8 mouse cellular contexts compared by ENCODE assay signal in the genomic region with DNA sequence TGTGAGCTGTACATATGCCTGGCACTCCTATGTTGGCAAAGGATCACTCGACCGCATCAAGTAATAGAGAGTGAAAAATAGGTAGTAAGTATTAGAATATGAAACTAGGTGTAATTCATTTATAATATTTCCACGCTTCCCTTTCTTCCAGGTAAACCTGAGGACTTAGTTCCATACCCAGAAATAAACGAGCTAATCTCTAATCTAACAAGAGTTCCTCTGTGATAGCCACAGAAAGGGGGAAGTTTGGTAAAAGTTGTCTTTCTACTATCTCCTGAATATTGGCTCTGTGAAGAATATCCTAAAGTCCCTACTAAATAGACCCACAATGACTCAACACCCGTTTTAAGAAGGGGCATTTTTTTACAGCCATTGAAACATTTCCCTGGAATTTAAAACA. TPM values are rescaled to one million over a fixed set of nuclear protein-coding genes. Genes with fewer than 3 reads are reported as not detected.
A peak's percentile ranks its signal among the peaks of the same experiment; 100 is the strongest.
DNase-seq lines count a peak whose midpoint lies in the region; ATAC-seq and TF ChIP-seq lines count a peak whose summit lies in the region.

No protein-coding gene starts in this region.

- no peak for TF ChIP-seq RAD21 in MEL (IDR thresholded peaks at IDR 0.05; ENCODE audit: low read depth, low read length)

- H3K4me3 ChIP-seq in kidney, adult 2 months (ENCODE audit: insufficient read depth, low read depth, low read length), result peak overlapping the region; percentile 91
- peak overlapping the region; percentile 92 to 97 for H3K4me3 ChIP-seq in MEL (ENCODE audit: control insufficient read depth in 1 of 2, insufficient read depth in 1 of 2, low read depth in 2 of 2, low read length in 2 of 2)
- H3K4me3 ChIP-seq in hindbrain, embryonic 12.5 days, result peak overlapping the region; percentile 83
- H3K4me3 ChIP-seq in midbrain, embryonic 11.5 days (ENCODE audit: low read depth, low read length), result peak overlapping the region; percentile 86

- no peak for TF ChIP-seq POLR2A in kidney, adult 2 months (IDR thresholded peaks at IDR 0.05; ENCODE audit: low read depth, low read length)
- TF ChIP-seq POLR2A in MEL (IDR thresholded peaks at IDR 0.05; ENCODE audit: control insufficient read depth in 1 of 2, insufficient read depth in 1 of 2, low read depth in 1 of 2, low read length in 2 of 2, poor library complexity in 1 of 2), result no peak

- no peaks in the 10 kb centered on the region for H3K27me3 ChIP-seq in kidney, adult 2 months (replicated peaks; ENCODE audit: control insufficient read depth, insufficient read depth, low read length)
- no peaks in the 10 kb centered on the region for H3K27me3 ChIP-seq in MEL (ENCODE audit: control insufficient read depth in 1 of 2, insufficient read depth in 2 of 2, low read length in 2 of 2)
- no peaks in the 10 kb centered on the region for H3K27me3 ChIP-seq in hindbrain, embryonic 12.5 days
- H3K27me3 ChIP-seq in midbrain, embryonic 11.5 days (ENCODE audit: control insufficient read depth, insufficient read depth, low read length), result no peaks in the 10 kb centered on the region

- peaks cover 37% of the 10 kb centered on the region for H3K79me2 ChIP-seq in MEL (ENCODE audit: control insufficient read depth, insufficient read depth, low read length, poor library complexity)

- H3K9me3 ChIP-seq in MEL (replicated peaks; ENCODE audit: insufficient read depth, low read length), result no peaks in the 10 kb centered on the region
- no peaks in the 10 kb centered on the region for H3K9me3 ChIP-seq in hindbrain, embryonic 12.5 days (replicated peaks)
- no peaks in the 10 kb centered on the region for H3K9me3 ChIP-seq in midbrain, embryonic 11.5 days (ENCODE audit: control insufficient read depth, low read length)

- no peak for DNase-seq in kidney, adult 2 months
- no peak for DNase-seq in kidney, postnatal 10 days
- peak; percentile 67 for DNase-seq in MEL (ENCODE audit: low read depth, low spot score)
- no peak for DNase-seq in midbrain, embryonic 11.5 days (ENCODE audit: low spot score, missing footprints)
- no peak for DNase-seq in adrenal gland, postnatal 4 days (ENCODE audit: low spot score in 2 of 2)
- no peak for DNase-seq in ovary, postnatal 10 days (ENCODE audit: low spot score)
- DNase-seq in thymus, adult 18-20 months, result no peak

- no peaks in the 10 kb centered on the region; the same call in 1 of the 2 replicates for H3K36me3 ChIP-seq in kidney, adult 2 months (ENCODE audit: control insufficient read depth, insufficient read depth, low read length)
- H3K36me3 ChIP-seq in MEL (ENCODE audit: control insufficient read depth in 1 of 2, insufficient read depth in 2 of 2, low read length in 2 of 2), result peaks cover 2 to 28% of the 10 kb centered on the region in 2 experiments; a peak in 3 of 4 replicates
- no peaks in the 10 kb centered on the region for H3K36me3 ChIP-seq in hindbrain, embryonic 12.5 days
- H3K36me3 ChIP-seq in midbrain, embryonic 11.5 days (ENCODE audit: control insufficient read depth, insufficient read depth, low read length), result no peaks in the 10 kb centered on the region

- no peak for TF ChIP-seq CTCF in kidney, adult 2 months (conservative IDR thresholded peaks at IDR 0.05; ENCODE audit: insufficient read depth, insufficient read length, low read depth, low read length)
- no peak for TF ChIP-seq CTCF in MEL (IDR thresholded peaks at IDR 0.05 in 2 of 3, conservative IDR thresholded peaks at IDR 0.05 in 1 of 3; ENCODE audit: control insufficient read depth in 1 of 3, insufficient read depth in 1 of 3, low read depth in 2 of 3, low read length in 3 of 3, poor library complexity in 1 of 3, severe bottlenecking in 1 of 3)

- ATAC-seq in hindbrain, embryonic 12.5 days (ENCODE audit: low FRiP score), result no peak
- no peak for ATAC-seq in midbrain, embryonic 11.5 days (ENCODE audit: low FRiP score)

- peaks cover 6% of the 10 kb centered on the region; the same call in 1 of the 2 replicates for H3K4me1 ChIP-seq in kidney, adult 2 months (ENCODE audit: control insufficient read depth, insufficient read depth, low read length)
- peaks cover 8 to 9% of the 10 kb centered on the region in 2 experiments for H3K4me1 ChIP-seq in MEL (ENCODE audit: control insufficient read depth in 1 of 2, insufficient read depth in 2 of 2, low read length in 2 of 2)
- H3K4me1 ChIP-seq in hindbrain, embryonic 12.5 days, result peaks cover 16% of the 10 kb centered on the region
- H3K4me1 ChIP-seq in midbrain, embryonic 11.5 days (ENCODE audit: control insufficient read depth, insufficient read depth, low read length), result peaks cover 12% of the 10 kb centered on the region

- WGBS in kidney, adult 2 months, result 43% methylated on average over 5 of the region's 5 CpGs
- WGBS in hindbrain, embryonic 12.5 days, result 62% methylated on average over 5 of the region's 5 CpGs
- 59% methylated on average over 5 of the region's 5 CpGs for WGBS in midbrain, embryonic 11.5 days

- peak; percentile 72 to 77 for TF ChIP-seq EP300 in MEL (IDR thresholded peaks at IDR 0.05; ENCODE audit: low read depth in 1 of 2, low read length in 2 of 2)

- peak overlapping the region; percentile 80 for H3K9ac ChIP-seq in MEL (ENCODE audit: control insufficient read depth, low read depth, low read length, poor library complexity, severe bottlenecking)
- peak overlapping the region; percentile 96 for H3K9ac ChIP-seq in hindbrain, embryonic 12.5 days
- peak overlapping the region; percentile 88 for H3K9ac ChIP-seq in midbrain, embryonic 11.5 days (ENCODE audit: low read length)

- H3K27ac ChIP-seq in kidney, adult 2 months (ENCODE audit: insufficient read depth, low read depth, low read length), result no peak overlapping the region
- peak overlapping the region; percentile 99 for H3K27ac ChIP-seq in MEL (ENCODE audit: control insufficient read depth, low read depth, low read length)
- peak overlapping the region; percentile 95; the same call in 1 of the 2 replicates for H3K27ac ChIP-seq in hindbrain, embryonic 12.5 days
- H3K27ac ChIP-seq in midbrain, embryonic 11.5 days (ENCODE audit: low read depth, low read length), result no peak overlapping the region; the same call in 1 of the 2 replicates

- peak overlapping the region; percentile 88 for H3K4me2 ChIP-seq in hindbrain, embryonic 12.5 days (replicated peaks)
- peak overlapping the region; percentile 72 for H3K4me2 ChIP-seq in midbrain, embryonic 11.5 days

TF ChIP-seq in MEL, 35 proteins besides CTCF, POLR2A, EP300 and RAD21 (continues in another document):
- no peak for TF ChIP-seq MYB (IDR thresholded peaks at IDR 0.05; ENCODE audit: low read depth, low read length)
- no peak for TF ChIP-seq CHD2 (IDR thresholded peaks at IDR 0.05; ENCODE audit: low read length)
- TF ChIP-seq MXI1 (IDR thresholded peaks at IDR 0.05; ENCODE audit: low read depth, low read length), result no peak
- TF ChIP-seq MYC (IDR thresholded peaks at IDR 0.05; ENCODE audit: low read depth, low read length), result no peak
- no peak for TF ChIP-seq NELFE (IDR thresholded peaks at IDR 0.05; ENCODE audit: low read depth, low read length)
- TF ChIP-seq ELF1 (IDR thresholded peaks at IDR 0.05; ENCODE audit: low read depth, low read length), result 0 out of 2 replicates have a peak, but pooled peaks have one; percentile 20
- no peak for TF ChIP-seq MAX (IDR thresholded peaks at IDR 0.05; ENCODE audit: low read length)
- TF ChIP-seq ETS1 (IDR thresholded peaks at IDR 0.05; ENCODE audit: low read depth, low read length), result peak; percentile 76

RNA-seq across cellular contexts. Expression of a gene that starts 0.7 kb away (rescaled TPM):
- 21.3 and 31.0 TPM in 2 replicates for polyA plus RNA-seq in kidney, adult 2 months (2012; rRNA removed)
- 92.1 and 111 TPM in 2 replicates for total RNA-seq in MEL (2012; rRNA removed)
- polyA plus RNA-seq in MEL (2012; ENCODE audit: insufficient read depth in 1 of 2, insufficient read length in 2 of 2, low read depth in 1 of 2, low replicate concordance in 2 of 2, missing spikeins in 1 of 2), result 10 to 100 TPM; 74.2 to 96.4 TPM
- polyA plus RNA-seq in hindbrain, embryonic 12.5 days (2016; fragmentation: Nextera tagmentation; extraction: Ambion mirVana), result 193 and 201 TPM in 2 replicates
- polyA plus RNA-seq in midbrain, embryonic 11.5 days (2014; fragmentation: Nextera tagmentation; extraction: Ambion mirVana), result 217 and 240 TPM in 2 replicates
- 100 to 1,000 TPM; 128 to 135 TPM for total RNA-seq in adrenal gland, postnatal 4 days (2021)

RNA-seq across cellular contexts. Expression of a gene that starts 8.0 kb away (rescaled TPM):
- polyA plus RNA-seq in kidney, adult 2 months (2012; rRNA removed), result not detected in 2 replicates
- 0.04 and 0.07 TPM in 2 replicates for total RNA-seq in MEL (2012; rRNA removed)
- polyA plus RNA-seq in MEL (2012; ENCODE audit: insufficient read depth in 1 of 2, insufficient read length in 2 of 2, low read depth in 1 of 2, low replicate concordance in 2 of 2, missing spikeins in 1 of 2), result under 1 TPM in 1 of 2 experiments, not detected in 1; 0.07 TPM
- polyA plus RNA-seq in hindbrain, embryonic 12.5 days (2016; fragmentation: Nextera tagmentation; extraction: Ambion mirVana), result 0.72 and 1.2 TPM in 2 replicates
- 0.19 and 0.40 TPM in 2 replicates for polyA plus RNA-seq in midbrain, embryonic 11.5 days (2014; fragmentation: Nextera tagmentation; extraction: Ambion mirVana)
- under 1 TPM; 0.25 to 0.39 TPM for total RNA-seq in adrenal gland, postnatal 4 days (2021)

RNA-seq across cellular contexts. Expression of a gene that starts 39.5 kb away (rescaled TPM):
- polyA plus RNA-seq in kidney, adult 2 months (2012; rRNA removed), result 18.4 and 25.7 TPM in 2 replicates
- total RNA-seq in MEL (2012; rRNA removed), result 3.7 and 4.6 TPM in 2 replicates
- 1 to 10 TPM in 1 of 2 experiments, not detected in 1; 9.5 TPM for polyA plus RNA-seq in MEL (2012; ENCODE audit: insufficient read depth in 1 of 2, insufficient read length in 2 of 2, low read depth in 1 of 2, low replicate concordance in 2 of 2, missing spikeins in 1 of 2)
- polyA plus RNA-seq in hindbrain, embryonic 12.5 days (2016; fragmentation: Nextera tagmentation; extraction: Ambion mirVana), result 10.7 and 13.1 TPM in 2 replicates
- polyA plus RNA-seq in midbrain, embryonic 11.5 days (2014; fragmentation: Nextera tagmentation; extraction: Ambion mirVana), result 4.2 and 4.3 TPM in 2 replicates
- 10 to 100 TPM; 17.0 to 18.5 TPM for total RNA-seq in adrenal gland, postnatal 4 days (2021)

RNA-seq across cellular contexts. Expression of a gene that starts 54.1 kb away (rescaled TPM):
- polyA plus RNA-seq in kidney, adult 2 months (2012; rRNA removed), result 0.61 TPM in 2 replicates
- 4.7 and 6.4 TPM in 2 replicates for total RNA-seq in MEL (2012; rRNA removed)
- 10 to 100 TPM in 1 of 2 experiments, not detected in 1; 12.4 TPM for polyA plus RNA-seq in MEL (2012; ENCODE audit: insufficient read depth in 1 of 2, insufficient read length in 2 of 2, low read depth in 1 of 2, low replicate concordance in 2 of 2, missing spikeins in 1 of 2)
- 0.33 and 0.37 TPM in 2 replicates for polyA plus RNA-seq in hindbrain, embryonic 12.5 days (2016; fragmentation: Nextera tagmentation; extraction: Ambion mirVana)
- 0.30 and 0.90 TPM in 2 replicates for polyA plus RNA-seq in midbrain, embryonic 11.5 days (2014; fragmentation: Nextera tagmentation; extraction: Ambion mirVana)
- 1 to 10 TPM; 3.9 to 4.1 TPM for total RNA-seq in adrenal gland, postnatal 4 days (2021)

RNA-seq across cellular contexts. Expression of a gene that starts 54.3 kb away (rescaled TPM):
- polyA plus RNA-seq in kidney, adult 2 months (2012; rRNA removed), result 7.0 and 7.1 TPM in 2 replicates
- 2.9 and 3.6 TPM in 2 replicates for total RNA-seq in MEL (2012; rRNA removed)
- polyA plus RNA-seq in MEL (2012; ENCODE audit: insufficient read depth in 1 of 2, insufficient read length in 2 of 2, low read depth in 1 of 2, low replicate concordance in 2 of 2, missing spikeins in 1 of 2), result 1 to 10 TPM in 1 of 2 experiments, not detected in 1; 5.9 TPM
- polyA plus RNA-seq in hindbrain, embryonic 12.5 days (2016; fragmentation: Nextera tagmentation; extraction: Ambion mirVana), result 5.0 and 5.6 TPM in 2 replicates
- 2.3 and 3.0 TPM in 2 replicates for polyA plus RNA-seq in midbrain, embryonic 11.5 days (2014; fragmentation: Nextera tagmentation; extraction: Ambion mirVana)
- total RNA-seq in adrenal gland, postnatal 4 days (2021), result 10 to 100 TPM in 1 of 2 experiments, 1 to 10 TPM in 1; 8.3 to 10.0 TPM

Comparison
In these comparisons a context has a peak if more than half of its experiments do, and no peak if none do; other contexts are left out.
1. H3K27ac ChIP-seq: peak in MEL (single experiment) and hindbrain, embryonic 12.5 days (single experiment); none in kidney, adult 2 months (single experiment) and midbrain, embryonic 11.5 days (single experiment).
2. Peak in every context shown above with its lines, with median percentiles within 50 percentile points of each other: H3K4me3 ChIP-seq and H3K9ac ChIP-seq.